Mouse (Mus musculus) heart, postnatal 0 days (tissue): Measurements from ENCODE around the gene Tufm. TPM values are rescaled to one million over a fixed set of nuclear protein-coding genes. Genes with fewer than 3 reads are reported as not detected.
A peak's percentile ranks its signal among the peaks of the same experiment; 100 is the strongest.

Experiments used
- ATAC-seq: fragments of 200-750 bp; cut with Nextera tagmentation; 2 replicates; pipeline ENCODE4 v1.8.0; 2017; ENCODE audit warnings: low read depth, moderate number of reproducible peaks, moderate library complexity; ENCODE audit not compliant: insufficient read depth
- DNase-seq: peaks from one replicate; pipeline ENCODE4 v3.0.0-alpha.2; 2016; ENCODE audit warnings: low spot score
- H3K27ac ChIP-seq: fragments of 300-500 bp; sonication (generic); 2 replicates; pipeline ENCODE4 v1.5.1; 2014; ENCODE audit warnings: low read depth, mild to moderate bottlenecking
- H3K27me3 ChIP-seq: fragments of 300-500 bp; sonication (generic); 2 replicates; pipeline ENCODE4 v1.6.1; 2014; ENCODE audit warnings: low read length, mixed read lengths; ENCODE audit not compliant: control insufficient read depth, insufficient read depth
- H3K36me3 ChIP-seq: fragments of 300-500 bp; sonication (generic); replicated peaks from 2 replicates; pipeline ENCODE4 v1.6.1; 2014; ENCODE audit warnings: low read length, mixed read lengths; ENCODE audit not compliant: control insufficient read depth, insufficient read depth
- H3K4me1 ChIP-seq: fragments of 300-500 bp; sonication (generic); 2 replicates; pipeline ENCODE4 v1.6.1; 2014; ENCODE audit warnings: antibody characterized with exemption; ENCODE audit not compliant: control insufficient read depth, insufficient read depth
- H3K4me2 ChIP-seq: fragments of 300-500 bp; sonication (generic); 2 replicates; pipeline ENCODE4 v1.6.1; 2014; ENCODE audit warnings: low read depth, mild to moderate bottlenecking, low read length, moderate library complexity
- H3K4me3 ChIP-seq: fragments of 300-500 bp; sonication (generic); 2 replicates; pipeline ENCODE4 v1.5.1; 2014; ENCODE audit warnings: low read depth, low read length
- H3K9ac ChIP-seq: fragments of 300-500 bp; sonication (generic); replicated peaks from 2 replicates; pipeline ENCODE4 v1.6.1; 2014; ENCODE audit warnings: low read depth, low read length, mixed read lengths
- H3K9me3 ChIP-seq: fragments of 300-500 bp; sonication (generic); replicated peaks from 2 replicates; pipeline ENCODE4 v1.6.1; 2016; ENCODE audit warnings: low read length; ENCODE audit not compliant: control insufficient read depth
- CTCF ChIP-seq: IDR thresholded peaks from 2 replicates; pipeline ENCODE4 v1.5.1; 2016; ENCODE audit warnings: antibody characterized with exemption, control low read depth, low read depth
- EP300 ChIP-seq: IDR thresholded peaks from 2 replicates; pipeline ENCODE4 v1.6.1; 2016; ENCODE audit warnings: antibody characterized with exemption, low read depth
- WGBS: fragments of 180-500 bp; shearing (Covaris S2); extraction: QIAGEN DNeasy Blood & Tissue Kit; methylation state at CpG from one replicate; pipeline ENCODE4 v1.1.7; 2014; 5-methylcytosine and 5-hydroxymethylcytosine counted together
- polyA plus RNA-seq: library from polyadenylated mRNA; unstranded; fragments of >200 nt; fragmentation: Nextera tagmentation; extraction: Ambion mirVana; gene quantifications from 2 replicates; pipeline ENCODE4 v1.2.1, GENCODE M21; 2015
- total RNA-seq: library from RNA; depleted of rRNA; stranded (reverse); fragments of >200 nt; gene quantifications from 2 replicates; pipeline ENCODE4 v1.2.3, GENCODE M21; 2014; ENCODE audit warnings: low replicate concordance; rRNA removed

The Tufm gene
- total and polyA plus RNA-seq, 2 experiments from 2014 or later: 151 to 205 TPM

GRCm38 (mm10) chr7:126535766-126536165 lies 48.6 kb downstream of the Tufm start:
- DNase-seq (no peak), ATAC-seq (no peak)
- Histone ChIP-seq H3K4me2 (peak overlapping the region; percentile 85), H3K9me3 (no peaks in the 10 kb centered on the region), H3K4me1 (no peaks in the 10 kb centered on the region), H3K27ac (no peak overlapping the region), H3K27me3 (peaks cover 8% of the 10 kb centered on the region; the same call in 1 of the 2 replicates), H3K9ac (peak overlapping the region; percentile 50), H3K36me3 (no peaks in the 10 kb centered on the region), H3K4me3 (peak overlapping the region; percentile 54)
- TF ChIP-seq EP300 (no peak), CTCF (no peak)
- 2% methylated on average over 28 of the region's 28 CpGs for WGBS

DNA sequence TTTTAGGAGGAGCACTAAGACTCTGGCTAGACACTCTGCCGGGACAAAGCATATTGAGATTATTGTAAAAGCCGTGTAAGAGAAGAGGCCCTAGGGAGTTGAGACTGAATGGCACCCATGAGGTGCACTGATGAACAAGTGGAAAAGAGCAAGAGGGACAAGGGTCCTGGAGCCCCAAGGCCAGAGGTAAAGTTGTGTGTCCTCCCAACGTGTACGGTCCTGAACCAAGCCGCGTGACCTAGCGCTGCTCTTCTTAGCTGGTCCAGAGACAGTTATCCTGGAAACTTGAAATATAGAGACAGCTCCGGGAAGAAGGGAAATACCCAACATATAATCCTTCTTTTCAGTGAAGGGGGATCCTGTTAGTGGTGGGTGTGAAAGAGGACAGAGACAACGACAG lies 49.3 kb downstream of the Tufm start:
- no peak overlapping the region; the same call in 1 of the 2 replicates for H3K9ac ChIP-seq
- no peaks in the 10 kb centered on the region for H3K9me3 ChIP-seq
- peak overlapping the region; percentile 85 for H3K4me2 ChIP-seq
- no peak for TF ChIP-seq CTCF
- TF ChIP-seq EP300: no peak
- no peak for DNase-seq
- ATAC-seq: no peak
- peak overlapping the region; percentile 54 for H3K4me3 ChIP-seq
- 61% methylated on average over 9 of the region's 9 CpGs for WGBS
- H3K27ac ChIP-seq: no peak overlapping the region
- no peaks in the 10 kb centered on the region for H3K4me1 ChIP-seq
- peaks cover 8% of the 10 kb centered on the region; the same call in 1 of the 2 replicates for H3K27me3 ChIP-seq
- H3K36me3 ChIP-seq: no peaks in the 10 kb centered on the region

GRCm38 (mm10) chr7:126537820-126538585 lies 50.8 kb downstream of the Tufm start:
- Histone ChIP-seq H3K9ac (no peak overlapping the region), H3K4me2 (no peak overlapping the region), H3K9me3 (no peaks in the 10 kb centered on the region), H3K4me1 (no peaks in the 10 kb centered on the region), H3K36me3 (no peaks in the 10 kb centered on the region), H3K27ac (no peak overlapping the region), H3K27me3 (peaks cover 8% of the 10 kb centered on the region; the same call in 1 of the 2 replicates), H3K4me3 (no peak overlapping the region)
- ATAC-seq (no peak), DNase-seq (no peak)
- TF ChIP-seq EP300: no peak
- TF ChIP-seq CTCF: peak; percentile 31; the same call in 1 of the 2 replicates
- WGBS: 54% methylated on average over 5 of the region's 5 CpGs

Other genes with a start within 250 kb of the Tufm start
- 42.0 and 48.9 TPM in 2 replicates for gene Sbk1, start 214.7 kb upstream of the Tufm start, total RNA-seq
- 14.9 and 17.4 TPM in 2 replicates for gene Sbk1, start 214.7 kb upstream of the Tufm start, polyA plus RNA-seq
- 0.73 and 6.7 TPM in 2 replicates for gene Lat, start 117.8 kb upstream of the Tufm start, total RNA-seq
- gene Lat, start 117.8 kb upstream of the Tufm start, polyA plus RNA-seq: 0.75 and 1.1 TPM in 2 replicates
- gene Spns1, start 109.9 kb upstream of the Tufm start, total RNA-seq: 47.0 and 87.1 TPM in 2 replicates
- gene Spns1, start 109.9 kb upstream of the Tufm start, polyA plus RNA-seq: 34.6 and 36.0 TPM in 2 replicates
- gene Nfatc2ip, start 90.6 kb upstream of the Tufm start, total RNA-seq: 3.5 and 6.5 TPM in 2 replicates
- gene Nfatc2ip, start 90.6 kb upstream of the Tufm start, polyA plus RNA-seq: 1.2 TPM in 2 replicates
- 0.04 TPM in 1 of 2 replicates, not detected in the other for gene Cd19, start 72.5 kb upstream of the Tufm start, total RNA-seq
- gene Cd19, start 72.5 kb upstream of the Tufm start, polyA plus RNA-seq: 0.12 and 0.21 TPM in 2 replicates
- 20.2 and 24.8 TPM in 2 replicates for gene Rabep2, start 58.6 kb upstream of the Tufm start, total RNA-seq
- gene Rabep2, start 58.6 kb upstream of the Tufm start, polyA plus RNA-seq: 15.0 and 16.4 TPM in 2 replicates
- 0.92 and 3.8 TPM in 2 replicates for gene Atp2a1, start 24.3 kb upstream of the Tufm start, total RNA-seq
- gene Atp2a1, start 24.3 kb upstream of the Tufm start, polyA plus RNA-seq: 0.40 and 0.92 TPM in 2 replicates
- 22.6 and 30.3 TPM in 2 replicates for gene Sh2b1, start 11.9 kb upstream of the Tufm start, total RNA-seq
- gene Sh2b1, start 11.9 kb upstream of the Tufm start, polyA plus RNA-seq: 34.4 and 34.5 TPM in 2 replicates
- 21.8 and 35.6 TPM in 2 replicates for gene Atxn2l, start 16.1 kb downstream of the Tufm start, total RNA-seq
- 13.4 and 14.1 TPM in 2 replicates for gene Atxn2l, start 16.1 kb downstream of the Tufm start, polyA plus RNA-seq
- gene Eif3c, start 79.0 kb downstream of the Tufm start, total RNA-seq: 88.8 and 103 TPM in 2 replicates
- 108 and 114 TPM in 2 replicates for gene Eif3c, start 79.0 kb downstream of the Tufm start, polyA plus RNA-seq
- not detected in 2 replicates for gene Apobr, start 97.6 kb downstream of the Tufm start, total RNA-seq
- 0.34 and 0.40 TPM in 2 replicates for gene Apobr, start 97.6 kb downstream of the Tufm start, polyA plus RNA-seq
- 14.8 and 17.1 TPM in 2 replicates for gene Cln3, start 98.5 kb downstream of the Tufm start, total RNA-seq
- gene Cln3, start 98.5 kb downstream of the Tufm start, polyA plus RNA-seq: 14.9 and 17.0 TPM in 2 replicates
- gene Il27, start 107.6 kb downstream of the Tufm start, total RNA-seq: not detected in 2 replicates
- not detected in 2 replicates for gene Il27, start 107.6 kb downstream of the Tufm start, polyA plus RNA-seq
- gene Nupr1, start 143.5 kb downstream of the Tufm start, total RNA-seq: 1.3 and 4.1 TPM in 2 replicates
- gene Nupr1, start 143.5 kb downstream of the Tufm start, polyA plus RNA-seq: 8.9 and 13.0 TPM in 2 replicates
- gene Sgf29, start 161.9 kb downstream of the Tufm start, total RNA-seq: 15.9 and 20.7 TPM in 2 replicates
- gene Sgf29, start 161.9 kb downstream of the Tufm start, polyA plus RNA-seq: 21.9 and 25.3 TPM in 2 replicates
- gene Sult1a1, start 189.1 kb downstream of the Tufm start, total RNA-seq: 64.2 and 78.2 TPM in 2 replicates
- 24.8 and 30.4 TPM in 2 replicates for gene Sult1a1, start 189.1 kb downstream of the Tufm start, polyA plus RNA-seq
- 29.3 and 36.5 TPM in 2 replicates for gene Bola2, start 208.0 kb downstream of the Tufm start, total RNA-seq
- gene Bola2, start 208.0 kb downstream of the Tufm start, polyA plus RNA-seq: 89.0 and 93.7 TPM in 2 replicates
- gene Slx1b, start 208.4 kb downstream of the Tufm start, total RNA-seq: 6.2 and 12.6 TPM in 2 replicates
- 4.9 and 6.3 TPM in 2 replicates for gene Slx1b, start 208.4 kb downstream of the Tufm start, polyA plus RNA-seq
- gene Coro1a, start 220.4 kb downstream of the Tufm start, total RNA-seq: 14.8 and 25.3 TPM in 2 replicates
- 8.4 and 8.5 TPM in 2 replicates for gene Coro1a, start 220.4 kb downstream of the Tufm start, polyA plus RNA-seq